Mouse (Mus musculus) neural tube, embryonic 11.5 days (tissue): ENCODE measurements around the gene Gm49336. TPM values are rescaled to one million over a fixed set of nuclear protein-coding genes. Genes with fewer than 3 reads are reported as not detected.
A peak's percentile ranks its signal among the peaks of the same experiment; 100 is the strongest.

ENCODE experiments used
- ATAC-seq: fragments of 200-750 bp; cut with Nextera tagmentation; 2 replicates; pipeline ENCODE4 v1.8.0; 2017; ENCODE audit warnings: moderate number of reproducible peaks, mild to moderate bottlenecking, moderate TSS enrichment, moderate library complexity; ENCODE audit not compliant: insufficient read depth, low FRiP score, low TSS enrichment
- DNase-seq: peaks from one replicate; pipeline ENCODE4 v3.0.0-alpha.2; 2015; ENCODE audit warnings: low spot score
- H3K27ac ChIP-seq: fragments of 300-500 bp; sonication (generic); 2 replicates; pipeline ENCODE4 v1.5.1; 2014; ENCODE audit warnings: low read depth, mild to moderate bottlenecking, low read length
- H3K27me3 ChIP-seq: fragments of 300-500 bp; sonication (generic); 2 replicates; pipeline ENCODE4 v1.6.1; 2014; ENCODE audit warnings: mild to moderate bottlenecking, low read length, mixed read lengths; ENCODE audit not compliant: control insufficient read depth, insufficient read depth
- H3K36me3 ChIP-seq: fragments of 300-500 bp; sonication (generic); 2 replicates; pipeline ENCODE4 v1.6.1; 2014; ENCODE audit warnings: mild to moderate bottlenecking, low read length, moderate library complexity, mixed read lengths; ENCODE audit not compliant: control insufficient read depth, insufficient read depth
- H3K4me1 ChIP-seq: fragments of 300-500 bp; sonication (generic); 2 replicates; pipeline ENCODE4 v1.6.1; 2014; ENCODE audit warnings: low read length, mixed read lengths; ENCODE audit not compliant: control insufficient read depth, insufficient read depth
- H3K4me2 ChIP-seq: fragments of 300-500 bp; sonication (generic); 2 replicates; pipeline ENCODE4 v1.6.1; 2014; ENCODE audit warnings: low read depth, mild to moderate bottlenecking, moderate library complexity
- H3K4me3 ChIP-seq: fragments of 300-500 bp; sonication (generic); 2 replicates; pipeline ENCODE4 v1.5.1; 2014; ENCODE audit warnings: low read depth, low read length
- H3K9ac ChIP-seq: fragments of 300-500 bp; sonication (generic); 2 replicates; pipeline ENCODE4 v1.6.1; 2014; ENCODE audit warnings: mild to moderate bottlenecking, low read length
- H3K9me3 ChIP-seq: fragments of 300-500 bp; sonication (generic); 2 replicates; pipeline ENCODE4 v1.6.1; 2016; ENCODE audit warnings: low read length; ENCODE audit not compliant: control insufficient read depth
- WGBS: fragments of 180-500 bp; shearing (Covaris S2); extraction: QIAGEN DNeasy Blood & Tissue Kit; methylation state at CpG from one replicate; pipeline ENCODE4 v1.1.7; 2014; 5-methylcytosine and 5-hydroxymethylcytosine counted together
- polyA plus RNA-seq: library from polyadenylated mRNA; unstranded; fragments of >200 nt; fragmentation: Nextera tagmentation; extraction: Ambion mirVana; gene quantifications from 2 replicates; pipeline ENCODE4 v1.2.1, GENCODE M21; 2014

Gm49336 gene
- polyA plus RNA-seq, 1 experiment from 2014 or later: 84.8 TPM

DNA sequence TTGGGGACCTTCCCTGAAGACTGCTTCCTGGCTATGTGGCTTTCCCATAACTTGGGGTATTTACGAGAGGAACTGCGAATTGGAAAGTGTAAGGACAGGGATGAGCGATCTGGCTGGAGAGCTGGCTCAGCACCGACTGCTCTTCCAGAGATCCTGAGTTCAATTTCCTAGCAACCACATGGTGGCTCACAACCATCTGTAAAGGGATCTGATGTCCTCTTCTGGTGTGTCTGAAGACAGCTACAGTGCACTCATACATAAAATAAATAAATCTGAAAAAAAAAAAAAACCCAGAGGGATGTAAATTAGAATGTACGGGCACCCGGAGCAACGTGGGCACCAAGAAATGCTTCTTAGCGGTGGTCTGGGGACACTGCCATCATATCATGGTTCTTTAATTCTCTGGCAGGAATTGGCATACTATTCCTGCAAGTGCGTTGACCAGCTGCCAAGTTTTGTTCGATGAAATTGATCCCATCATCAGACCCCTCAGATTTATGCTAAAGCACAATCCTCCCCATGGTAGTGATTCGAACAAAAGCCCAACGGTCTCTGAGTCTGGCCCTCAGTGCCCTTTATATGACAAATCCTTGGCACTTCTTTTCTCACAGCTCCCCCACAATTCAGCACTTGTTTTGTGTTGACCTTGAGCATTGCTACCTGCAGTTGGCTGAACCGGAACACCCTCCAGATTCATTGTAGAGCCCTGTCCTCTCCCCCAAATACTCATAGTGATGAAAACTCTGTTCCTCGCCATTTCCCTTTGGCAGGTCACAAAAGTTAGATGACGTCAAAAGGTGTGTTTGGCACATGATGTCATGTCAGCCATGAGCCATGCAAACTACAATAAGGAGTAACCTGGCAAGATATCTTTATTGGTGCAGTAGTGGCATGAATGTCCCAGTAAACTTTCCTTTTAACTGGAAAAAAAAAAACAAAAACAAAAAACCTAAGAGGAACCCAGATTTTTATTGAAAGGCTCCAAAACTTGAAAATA lies 995 bp upstream of the Gm49336 start:
- H3K9me3 ChIP-seq: no peaks in the 10 kb centered on the region
- H3K4me1 ChIP-seq: peaks cover 11% of the 10 kb centered on the region
- H3K27ac ChIP-seq: peak overlapping the region; percentile 89
- no peaks in the 10 kb centered on the region for H3K36me3 ChIP-seq
- peak overlapping the region; percentile 88 for H3K9ac ChIP-seq
- DNase-seq (no peak), ATAC-seq (no peak)
- 22% methylated on average over 15 of the region's 15 CpGs for WGBS
- H3K4me3 ChIP-seq: peak overlapping the region; percentile 81
- H3K27me3 ChIP-seq: no peaks in the 10 kb centered on the region
- H3K4me2 ChIP-seq: peak overlapping the region; percentile 94

DNA sequence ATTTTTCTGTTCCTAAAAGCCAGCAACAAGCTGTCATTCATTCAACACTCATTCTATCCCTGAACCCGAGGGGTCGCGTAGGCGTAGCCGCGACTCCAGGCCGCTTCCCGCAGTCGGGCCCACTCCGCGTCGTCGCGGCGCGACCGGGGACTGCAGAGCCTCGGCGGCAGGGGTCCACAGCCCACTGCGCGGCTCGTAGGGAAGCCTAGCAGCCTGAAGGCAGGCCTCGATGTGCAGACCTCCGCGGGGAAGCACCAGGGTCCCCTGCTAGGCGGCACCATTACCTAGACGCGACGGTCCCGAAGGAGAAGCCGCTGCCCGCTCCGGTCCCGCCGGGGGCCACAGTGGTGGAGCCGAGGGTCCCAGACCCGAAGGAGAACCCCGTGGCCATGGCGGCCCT lies 428 bp downstream of the Gm49336 start:
- peak overlapping the region; percentile 88 for H3K9ac ChIP-seq
- H3K27ac ChIP-seq: peak overlapping the region; percentile 89
- DNase-seq (no peak), ATAC-seq (peak; percentile 75)
- WGBS: under 1% methylated on average over 39 of the region's 39 CpGs
- H3K36me3 ChIP-seq: no peaks in the 10 kb centered on the region
- H3K9me3 ChIP-seq: no peaks in the 10 kb centered on the region
- H3K4me3 ChIP-seq: peak overlapping the region; percentile 81
- H3K27me3 ChIP-seq: no peaks in the 10 kb centered on the region
- peak overlapping the region; percentile 94 for H3K4me2 ChIP-seq
- H3K4me1 ChIP-seq: peaks cover 11% of the 10 kb centered on the region

DNA sequence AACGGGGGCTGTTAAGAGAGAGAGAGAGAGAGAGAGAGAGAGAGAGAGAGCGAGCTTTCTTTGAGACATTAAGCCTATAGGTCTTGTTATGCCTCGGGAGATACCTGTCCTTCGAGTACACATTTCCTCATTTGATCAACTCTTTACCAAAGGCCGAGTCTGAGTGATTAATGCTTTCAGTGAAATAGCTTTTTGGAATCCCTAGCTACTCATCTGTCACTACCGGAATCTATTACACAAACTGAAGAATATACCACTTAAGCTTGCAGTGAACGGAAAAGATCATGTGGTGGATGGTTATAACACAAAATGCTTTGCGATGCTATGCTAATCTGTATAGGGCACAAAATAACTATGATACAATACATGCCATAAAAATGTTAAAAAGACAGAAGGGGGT lies 941 bp downstream of the Gm49336 start:
- no peak for DNase-seq
- Histone ChIP-seq H3K36me3 (no peaks in the 10 kb centered on the region), H3K9ac (peak overlapping the region; percentile 88), H3K9me3 (no peaks in the 10 kb centered on the region), H3K27me3 (no peaks in the 10 kb centered on the region), H3K27ac (no peak overlapping the region), H3K4me2 (peak overlapping the region; percentile 94), H3K4me1 (peaks cover 11% of the 10 kb centered on the region), H3K4me3 (peak overlapping the region; percentile 81)
- no peak for ATAC-seq
- 26% methylated on average over 8 of the region's 8 CpGs for WGBS

DNA sequence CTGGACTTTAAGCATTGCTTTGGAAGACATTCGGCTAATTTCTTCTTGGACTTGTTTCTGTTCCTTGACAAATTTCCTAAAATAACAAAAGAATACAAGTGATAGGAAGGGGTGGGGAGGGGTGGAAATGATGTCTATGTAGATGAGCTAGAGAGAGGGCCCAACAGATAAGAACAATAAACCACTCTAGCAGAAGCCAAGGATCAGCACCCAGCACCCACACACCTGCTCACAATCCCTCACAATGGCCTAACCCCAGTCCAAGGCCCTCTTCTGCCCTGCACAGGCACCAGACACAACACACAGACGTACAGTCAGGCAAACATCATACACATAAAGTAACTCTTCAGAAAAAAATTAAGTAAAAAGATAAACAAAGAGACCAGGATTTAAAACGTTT lies 12.8 kb downstream of the Gm49336 start:
- no peaks in the 10 kb centered on the region for H3K4me1 ChIP-seq
- no peak overlapping the region for H3K27ac ChIP-seq
- H3K36me3 ChIP-seq: peaks cover 2% of the 10 kb centered on the region
- H3K9ac ChIP-seq: no peak overlapping the region
- H3K27me3 ChIP-seq: no peaks in the 10 kb centered on the region
- DNase-seq: no peak
- ATAC-seq: no peak
- no peak overlapping the region for H3K4me3 ChIP-seq
- H3K9me3 ChIP-seq: no peaks in the 10 kb centered on the region
- 82% methylated on average over 3 of the region's 3 CpGs for WGBS
- H3K4me2 ChIP-seq: no peak overlapping the region

DNA sequence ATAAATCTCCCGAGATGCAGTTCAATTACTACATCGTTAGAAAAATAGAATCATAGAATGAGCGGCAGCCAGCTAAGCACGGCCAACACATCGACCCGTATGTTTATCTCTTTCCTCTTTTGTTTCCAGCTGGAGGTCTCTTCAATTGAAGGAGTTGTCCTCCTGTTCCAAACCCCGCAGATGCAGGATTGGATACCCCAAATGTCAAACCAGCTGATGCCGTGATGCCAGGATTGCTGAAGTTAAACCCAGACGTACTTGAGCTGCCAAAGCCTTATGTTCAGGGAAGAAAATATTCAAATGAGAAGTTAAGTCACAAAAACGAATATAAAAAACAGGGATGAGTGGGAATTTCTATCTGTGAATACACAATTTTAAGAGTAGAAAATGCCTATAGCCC lies 31.4 kb downstream of the Gm49336 start:
- no peak for ATAC-seq
- H3K27me3 ChIP-seq: no peaks in the 10 kb centered on the region
- 0 out of 2 replicates have a peak, but pooled peaks cover 3% of the 10 kb centered on the region for H3K36me3 ChIP-seq
- H3K27ac ChIP-seq: no peak overlapping the region
- H3K4me2 ChIP-seq: no peak overlapping the region
- H3K4me3 ChIP-seq: no peak overlapping the region
- DNase-seq: no peak
- no peak overlapping the region for H3K9ac ChIP-seq
- whole genome bisulfite sequencing: 94% methylated on average over 10 of the region's 10 CpGs
- no peaks in the 10 kb centered on the region for H3K9me3 ChIP-seq
- H3K4me1 ChIP-seq: no peaks in the 10 kb centered on the region

DNA sequence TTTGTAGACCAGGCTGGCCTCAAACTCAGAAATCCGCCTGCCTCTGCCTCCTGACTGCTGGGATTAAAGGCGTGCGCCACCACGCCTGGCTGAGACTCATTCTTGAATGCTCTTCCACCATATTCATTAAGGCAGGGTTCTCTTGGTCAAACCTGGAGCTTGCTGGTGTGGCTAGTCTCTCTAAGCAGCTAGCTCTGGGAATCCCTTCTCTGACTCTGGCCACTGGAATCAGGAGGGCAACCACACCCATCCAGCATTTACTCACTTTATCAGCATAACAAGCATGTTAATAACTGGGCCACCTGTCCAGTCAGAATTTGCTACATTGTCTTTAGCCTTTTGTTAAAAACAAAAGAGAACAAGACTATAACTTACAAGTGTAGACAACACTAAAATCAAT lies 33.7 kb downstream of the Gm49336 start:
- Histone ChIP-seq H3K4me1 (no peaks in the 10 kb centered on the region), H3K9me3 (no peaks in the 10 kb centered on the region), H3K27me3 (no peaks in the 10 kb centered on the region), H3K4me3 (no peak overlapping the region), H3K36me3 (0 out of 2 replicates have a peak, but pooled peaks cover 3% of the 10 kb centered on the region), H3K27ac (no peak overlapping the region), H3K4me2 (no peak overlapping the region), H3K9ac (no peak overlapping the region)
- 96% methylated on average over 4 of the region's 4 CpGs for WGBS
- ATAC-seq (no peak), DNase-seq (no peak)

DNA sequence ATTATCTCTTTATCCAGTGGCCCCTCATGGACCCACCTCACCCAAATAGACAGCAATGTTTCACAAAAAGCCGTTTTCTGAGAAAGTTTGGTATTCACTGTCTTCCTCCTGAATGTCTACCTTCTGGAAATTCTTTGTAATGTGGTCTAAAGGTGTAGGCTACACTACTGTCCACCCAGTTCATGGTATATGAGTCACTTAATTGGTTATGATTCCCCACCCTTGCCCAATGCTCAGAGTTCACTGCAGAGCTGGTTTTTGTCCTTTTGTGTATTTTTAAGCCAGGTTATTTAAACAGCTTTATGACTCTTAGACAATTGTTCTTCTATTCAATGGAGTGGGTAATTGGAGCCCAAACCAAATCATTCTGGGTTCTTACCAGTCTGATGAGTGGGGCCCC lies 35.2 kb downstream of the Gm49336 start:
- no peaks in the 10 kb centered on the region for H3K4me1 ChIP-seq
- ATAC-seq (no peak), DNase-seq (no peak)
- H3K36me3 ChIP-seq: 0 out of 2 replicates have a peak, but pooled peaks cover 3% of the 10 kb centered on the region
- WGBS: 92% methylated on average over 1 of the region's 1 CpGs
- H3K9ac ChIP-seq: no peak overlapping the region
- no peaks in the 10 kb centered on the region for H3K9me3 ChIP-seq
- no peak overlapping the region for H3K4me3 ChIP-seq
- no peaks in the 10 kb centered on the region for H3K27me3 ChIP-seq
- no peak overlapping the region for H3K4me2 ChIP-seq
- no peak overlapping the region for H3K27ac ChIP-seq

DNA sequence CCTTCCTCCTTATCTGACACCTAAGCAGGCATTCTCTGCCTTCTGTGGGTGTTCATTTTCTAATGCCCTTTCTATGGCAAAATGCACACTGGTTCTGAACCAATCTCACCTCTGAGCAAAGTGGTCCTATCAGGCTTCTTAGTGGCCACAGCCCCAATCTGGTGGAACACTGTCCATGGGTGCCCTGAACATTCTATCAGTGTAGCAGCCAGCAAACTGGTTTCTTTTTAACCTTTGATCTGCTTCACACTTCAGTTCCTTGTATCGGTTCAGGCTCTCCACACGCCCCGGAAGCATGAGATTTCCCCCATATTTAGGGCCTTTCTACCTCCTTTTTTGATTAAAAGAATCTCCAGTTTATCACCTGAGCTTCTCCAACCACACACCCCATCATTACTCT lies 36.3 kb downstream of the Gm49336 start:
- Histone ChIP-seq H3K27me3 (no peaks in the 10 kb centered on the region), H3K9me3 (no peaks in the 10 kb centered on the region), H3K27ac (no peak overlapping the region), H3K4me1 (no peaks in the 10 kb centered on the region), H3K9ac (no peak overlapping the region), H3K4me2 (no peak overlapping the region), H3K36me3 (0 out of 2 replicates have a peak, but pooled peaks cover 3% of the 10 kb centered on the region), H3K4me3 (no peak overlapping the region)
- DNase-seq (no peak), ATAC-seq (no peak)
- WGBS: 90% methylated on average over 3 of the region's 3 CpGs

DNA sequence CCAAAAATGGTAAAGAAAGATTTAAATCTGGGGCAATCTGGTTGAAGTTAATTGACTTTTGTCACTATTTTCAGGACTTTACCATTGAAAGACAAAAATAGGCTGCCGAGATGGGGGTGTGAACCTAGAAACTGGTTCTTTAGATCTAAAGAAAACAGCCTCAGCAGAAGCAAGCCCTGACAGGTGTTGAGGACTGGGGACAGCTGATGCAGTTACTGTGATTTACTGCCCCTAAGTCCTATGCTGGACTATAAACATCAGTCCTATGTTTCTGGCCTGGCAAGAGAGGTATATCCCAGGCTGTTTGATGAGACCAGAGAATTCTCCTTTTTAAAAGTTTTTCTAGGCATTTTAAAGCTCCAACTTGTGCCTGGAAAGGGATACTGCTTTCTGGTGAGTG lies 37.3 kb downstream of the Gm49336 start:
- DNase-seq (no peak), ATAC-seq (no peak)
- Histone ChIP-seq H3K4me1 (no peaks in the 10 kb centered on the region), H3K9ac (no peak overlapping the region), H3K9me3 (no peaks in the 10 kb centered on the region), H3K4me2 (no peak overlapping the region), H3K27ac (no peak overlapping the region), H3K36me3 (0 out of 2 replicates have a peak, but pooled peaks cover 3% of the 10 kb centered on the region), H3K4me3 (no peak overlapping the region), H3K27me3 (no peaks in the 10 kb centered on the region)
- WGBS: 74% methylated on average over 1 of the region's 1 CpGs
